25 mouse cellular contexts compared by ENCODE assay signal in genomic region chr6:52246916-52247315, GRCm38 (mm10). TPM values are rescaled to one million over a fixed set of nuclear protein-coding genes. Genes with fewer than 3 reads are reported as not detected.
DNase-seq lines count a peak whose midpoint lies in the region; ATAC-seq and TF ChIP-seq lines count a peak whose summit lies in the region.
"Had no signal": no experiment of that assay in that cellular context is flagged by ENCODE, and none has a peak within 500 bp of the region (broad histone marks: within the 10 kb centered on the region; RNA-seq: fewer than 3 reads in every experiment).

No protein-coding gene starts in this region.

- H3K4me3 ChIP-seq in intestine, embryonic 16.5 days (ENCODE audit: low read length), result peak overlapping the region; percentile 39
- peak overlapping the region; percentile 90 for H3K4me3 ChIP-seq in myocyte
- no peak overlapping the region for H3K4me3 ChIP-seq in midbrain, embryonic 15.5 days
- H3K4me3 ChIP-seq: forebrain, embryonic 13.5 days; left cerebral cortex, adult 2 months had no signal

- WGBS in intestine, embryonic 16.5 days, result 6% methylated on average over 3 of the region's 3 CpGs
- 6% methylated on average over 3 of the region's 3 CpGs for WGBS in midbrain, embryonic 15.5 days

- peaks cover 73% of the 10 kb centered on the region for H3K27me3 ChIP-seq in intestine, embryonic 16.5 days (replicated peaks; ENCODE audit: control insufficient read depth, insufficient read depth, low read length)
- no peaks in the 10 kb centered on the region for H3K27me3 ChIP-seq in myocyte (ENCODE audit: control insufficient read depth, insufficient read depth, insufficient read length)
- H3K27me3 ChIP-seq in midbrain, embryonic 15.5 days (replicated peaks), result peaks cover 96% of the 10 kb centered on the region

- no peak for ATAC-seq in intestine, embryonic 16.5 days
- no peak for ATAC-seq in midbrain, embryonic 15.5 days (replicated peaks)
- ATAC-seq: forebrain, embryonic 13.5 days had no signal

- 0 out of 2 replicates have a peak overlapping the region, but pooled peaks have one; percentile 6 for H3K4me2 ChIP-seq in intestine, embryonic 16.5 days (ENCODE audit: low read depth, low read length)
- H3K4me2 ChIP-seq in myocyte (ENCODE audit: low read depth), result peak overlapping the region; percentile 90
- H3K4me2 ChIP-seq in midbrain, embryonic 15.5 days, result no peak overlapping the region
- H3K4me2 ChIP-seq: forebrain, embryonic 13.5 days; heart, embryonic 11.5 days; liver, embryonic 11.5 days; lung, embryonic 14.5 days had no signal

- DNase-seq in gastrocnemius, postnatal 25 days, result peak; percentile 3
- DNase-seq in gastrocnemius, adult 18-20 months (ENCODE audit: low spot score), result no peak
- peak; percentile 25 for DNase-seq in kidney, postnatal 10 days
- DNase-seq in kidney, postnatal 36 days, result no peak
- DNase-seq in right cerebral cortex, adult 2 months (ENCODE audit: low spot score in 2 of 2), result no peak
- DNase-seq: adrenal gland, postnatal 10 days; cerebellum, adult 9-10 months; lung, embryonic 14.5 days; midbrain, embryonic 14.5 days; retina, postnatal 1 day; thymus, postnatal 36 days had no signal

- H3K4me1 ChIP-seq in intestine, embryonic 16.5 days (ENCODE audit: control insufficient read depth, insufficient read depth, low read length), result no peaks in the 10 kb centered on the region
- no peaks in the 10 kb centered on the region for H3K4me1 ChIP-seq in midbrain, embryonic 15.5 days
- H3K4me1 ChIP-seq: forebrain, embryonic 13.5 days had no signal

- peak overlapping the region; percentile 51; the same call in 1 of the 2 replicates for H3K9ac ChIP-seq in intestine, embryonic 16.5 days (ENCODE audit: low read depth, low read length)
- H3K9ac ChIP-seq in midbrain, embryonic 15.5 days, result no peak overlapping the region
- H3K9ac ChIP-seq: forebrain, embryonic 13.5 days; lung, embryonic 14.5 days had no signal

- H3K79me2 ChIP-seq in myocyte (ENCODE audit: control insufficient read depth, insufficient read depth), result peaks cover 49% of the 10 kb centered on the region

- H3K36me3 ChIP-seq in intestine, embryonic 16.5 days (ENCODE audit: control insufficient read depth, insufficient read depth, low read length), result no peaks in the 10 kb centered on the region
- no peaks in the 10 kb centered on the region for H3K36me3 ChIP-seq in myocyte (ENCODE audit: control insufficient read depth, insufficient read depth)
- H3K36me3 ChIP-seq in midbrain, embryonic 15.5 days (replicated peaks), result no peaks in the 10 kb centered on the region

- H3K27ac ChIP-seq in intestine, embryonic 16.5 days (ENCODE audit: low read length), result no peak overlapping the region
- H3K27ac ChIP-seq in midbrain, embryonic 15.5 days, result no peak overlapping the region
- H3K27ac ChIP-seq: forebrain, embryonic 13.5 days; hindbrain, postnatal 0 days; left cerebral cortex, adult 2 months; stomach, postnatal 0 days had no signal

- peak overlapping the region; percentile 73 for H3ac ChIP-seq in myocyte (ENCODE audit: control insufficient read depth, insufficient read length)

- TF ChIP-seq POLR2A in myocyte (IDR thresholded peaks at IDR 0.05; ENCODE audit: insufficient read length, low read depth), result no peak

- no peaks in the 10 kb centered on the region for H3K9me3 ChIP-seq in intestine, embryonic 16.5 days (ENCODE audit: control insufficient read depth, low read length)
- H3K9me3 ChIP-seq in midbrain, embryonic 15.5 days, result no peaks in the 10 kb centered on the region
- H3K9me3 ChIP-seq: forebrain, embryonic 13.5 days had no signal

TF ChIP-seq in myocyte, 11 proteins besides CTCF, POLR2A, EP300 and RAD21:
- TF ChIP-seq MYOD1 (IDR thresholded peaks at IDR 0.05; ENCODE audit: control insufficient read depth in 1 of 3, insufficient read length in 2 of 3, low read depth in 2 of 3) (no peak), SRF (IDR thresholded peaks at IDR 0.05; ENCODE audit: control insufficient read depth, insufficient read length, low read depth) (no peak), REST (IDR thresholded peaks at IDR 0.05; ENCODE audit: insufficient read depth, insufficient read length) (no peak)

RNA-seq across cellular contexts. Expression of gene Hoxa11, which starts 1.3 kb away (rescaled TPM):
- total RNA-seq in gastrocnemius, postnatal 25 days (2021), result 1 to 10 TPM; 1.4 to 1.8 TPM
- total RNA-seq in gastrocnemius, adult 18-20 months (2021), result 1 to 10 TPM; 2.1 to 2.9 TPM
- 1.4 and 1.9 TPM in 2 replicates for polyA plus RNA-seq in intestine, embryonic 16.5 days (2015; fragmentation: Nextera tagmentation; extraction: Ambion mirVana)
- polyA plus RNA-seq in myocyte (2012; fragmentation: generic; extraction: Trizol), result 10.9 TPM
- 0.13 TPM in 1 of 2 replicates, not detected in the other for polyA plus RNA-seq in midbrain, embryonic 15.5 days (2015; fragmentation: Nextera tagmentation; extraction: Ambion mirVana)
- total RNA-seq: adrenal gland, postnatal 10 days; heart, postnatal 25 days; hindbrain, postnatal 0 days; layer of hippocampus, adult 8-10 months; left cerebral cortex, adult 2 months; neutrophil, adult 5-6 weeks had no signal
- polyA plus RNA-seq: embryonic facial prominence, embryonic 14.5 days; heart, embryonic 11.5 days; hindbrain, postnatal 0 days; lung, embryonic 14.5 days; midbrain, embryonic 14.5 days; small intestine, adult 2 months; stomach, postnatal 0 days had no signal

RNA-seq across cellular contexts. Expression of gene Hoxa10, which starts 6.3 kb away (rescaled TPM):
- total RNA-seq in gastrocnemius, postnatal 25 days (2021), result 10 to 100 TPM; 14.8 to 18.4 TPM
- total RNA-seq in gastrocnemius, adult 18-20 months (2021), result 10 to 100 TPM; 13.7 to 15.0 TPM
- 8.6 and 10.0 TPM in 2 replicates for polyA plus RNA-seq in intestine, embryonic 16.5 days (2015; fragmentation: Nextera tagmentation; extraction: Ambion mirVana)
- 15.8 TPM for polyA plus RNA-seq in myocyte (2012; fragmentation: generic; extraction: Trizol)
- 0.15 TPM in 1 of 2 replicates, not detected in the other for polyA plus RNA-seq in midbrain, embryonic 15.5 days (2015; fragmentation: Nextera tagmentation; extraction: Ambion mirVana)
- total RNA-seq: heart, postnatal 25 days; hindbrain, postnatal 0 days; layer of hippocampus, adult 8-10 months; left cerebral cortex, adult 2 months; neutrophil, adult 5-6 weeks had no signal
- polyA plus RNA-seq: embryonic facial prominence, embryonic 14.5 days; hindbrain, postnatal 0 days; lung, embryonic 14.5 days; midbrain, embryonic 14.5 days; small intestine, adult 2 months; stomach, postnatal 0 days had no signal

RNA-seq across cellular contexts. Expression of gene Hoxa13, which starts 13.8 kb away (rescaled TPM):
- 1 to 10 TPM in 1 of 2 experiments, under 1 TPM in 1; 0.48 to 2.1 TPM for total RNA-seq in gastrocnemius, postnatal 25 days (2021)
- total RNA-seq in gastrocnemius, adult 18-20 months (2021), result 1 to 10 TPM; 3.7 to 6.0 TPM
- polyA plus RNA-seq in intestine, embryonic 16.5 days (2015; fragmentation: Nextera tagmentation; extraction: Ambion mirVana), result 0.24 and 0.45 TPM in 2 replicates
- 0.72 TPM for polyA plus RNA-seq in myocyte (2012; fragmentation: generic; extraction: Trizol)
- not detected in 2 replicates for polyA plus RNA-seq in midbrain, embryonic 15.5 days (2015; fragmentation: Nextera tagmentation; extraction: Ambion mirVana)
- total RNA-seq: adrenal gland, postnatal 10 days; heart, postnatal 25 days; hindbrain, postnatal 0 days; layer of hippocampus, adult 8-10 months; left cerebral cortex, adult 2 months; neutrophil, adult 5-6 weeks had no signal
- polyA plus RNA-seq: embryonic facial prominence, embryonic 14.5 days; forebrain, embryonic 13.5 days; heart, embryonic 11.5 days; hindbrain, postnatal 0 days; lung, embryonic 14.5 days; midbrain, embryonic 14.5 days; small intestine, adult 2 months; stomach, postnatal 0 days had no signal

RNA-seq across cellular contexts. Expression of gene Hoxa9, which starts 16.0 kb away (rescaled TPM):
- total RNA-seq in gastrocnemius, postnatal 25 days (2021), result 10 to 100 TPM in 1 of 2 experiments, 1 to 10 TPM in 1; 5.7 to 13.5 TPM
- 1 to 10 TPM; 7.2 to 7.4 TPM for total RNA-seq in gastrocnemius, adult 18-20 months (2021)
- polyA plus RNA-seq in intestine, embryonic 16.5 days (2015; fragmentation: Nextera tagmentation; extraction: Ambion mirVana), result 3.0 and 3.2 TPM in 2 replicates
- 17.7 TPM for polyA plus RNA-seq in myocyte (2012; fragmentation: generic; extraction: Trizol)
- polyA plus RNA-seq in midbrain, embryonic 15.5 days (2015; fragmentation: Nextera tagmentation; extraction: Ambion mirVana), result not detected in 2 replicates
- total RNA-seq: heart, postnatal 25 days; layer of hippocampus, adult 8-10 months; left cerebral cortex, adult 2 months; neutrophil, adult 5-6 weeks had no signal
- polyA plus RNA-seq: forebrain, embryonic 13.5 days; hindbrain, postnatal 0 days; lung, embryonic 14.5 days; midbrain, embryonic 14.5 days; small intestine, adult 2 months had no signal

RNA-seq across cellular contexts. Expression of gene Hoxa7, which starts 25.3 kb away (rescaled TPM):
- 1 to 10 TPM; 4.7 to 5.5 TPM for total RNA-seq in gastrocnemius, postnatal 25 days (2021)
- 1 to 10 TPM; 4.7 to 5.0 TPM for total RNA-seq in gastrocnemius, adult 18-20 months (2021)
- 6.0 and 8.2 TPM in 2 replicates for polyA plus RNA-seq in intestine, embryonic 16.5 days (2015; fragmentation: Nextera tagmentation; extraction: Ambion mirVana)
- 11.9 TPM for polyA plus RNA-seq in myocyte (2012; fragmentation: generic; extraction: Trizol)
- not detected in 2 replicates for polyA plus RNA-seq in midbrain, embryonic 15.5 days (2015; fragmentation: Nextera tagmentation; extraction: Ambion mirVana)
- total RNA-seq: layer of hippocampus, adult 8-10 months; left cerebral cortex, adult 2 months; neutrophil, adult 5-6 weeks had no signal
- polyA plus RNA-seq: forebrain, embryonic 13.5 days; midbrain, embryonic 14.5 days had no signal

Comparison
In these comparisons a context has a peak if more than half of its experiments do, and no peak if none do; other contexts are left out.
1. DNase-seq: peak in gastrocnemius, postnatal 25 days (single experiment) and kidney, postnatal 10 days (single experiment); none in gastrocnemius, adult 18-20 months (single experiment), kidney, postnatal 36 days (0 of 2) and right cerebral cortex, adult 2 months (0 of 2).